Mouse (Mus musculus) liver, embryonic 15.5 days (tissue): ENCODE results near the gene Keap1. TPM values are rescaled to one million over a fixed set of nuclear protein-coding genes. Genes with fewer than 3 reads are reported as not detected.

Experiments
- ATAC-seq: fragments of 200-750 bp; cut with Nextera tagmentation; 2 replicates; pipeline ENCODE4 v1.8.0; 2017; ENCODE audit warnings: moderate number of reproducible peaks, mild to moderate bottlenecking, moderate library complexity; ENCODE audit not compliant: insufficient read depth
- H3K27ac ChIP-seq: fragments of 300-500 bp; sonication (generic); replicated peaks from 2 replicates; pipeline ENCODE4 v1.5.1; 2015; ENCODE audit warnings: mild to moderate bottlenecking, inconsistent platforms
- H3K27me3 ChIP-seq: fragments of 300-500 bp; sonication (generic); 2 replicates; pipeline ENCODE4 v1.6.1; 2015; ENCODE audit warnings: mild to moderate bottlenecking, inconsistent platforms
- H3K36me3 ChIP-seq: fragments of 300-500 bp; sonication (generic); replicated peaks from 2 replicates; pipeline ENCODE4 v1.6.1; 2015; ENCODE audit warnings: moderate library complexity, mild to moderate bottlenecking, inconsistent platforms
- H3K4me1 ChIP-seq: fragments of 300-500 bp; sonication (generic); replicated peaks from 2 replicates; pipeline ENCODE4 v1.6.1; 2015; ENCODE audit warnings: inconsistent platforms
- H3K4me2 ChIP-seq: fragments of 300-500 bp; sonication (generic); 2 replicates; pipeline ENCODE4 v1.6.1; 2015; ENCODE audit warnings: moderate library complexity, mild to moderate bottlenecking, inconsistent platforms
- H3K4me3 ChIP-seq: fragments of 300-500 bp; sonication (generic); replicated peaks from 2 replicates; pipeline ENCODE4 v1.5.1; 2015; ENCODE audit warnings: mild to moderate bottlenecking, inconsistent platforms
- H3K9ac ChIP-seq: fragments of 300-500 bp; sonication (generic); 2 replicates; pipeline ENCODE4 v1.6.1; 2015; ENCODE audit warnings: moderate library complexity, mild to moderate bottlenecking, inconsistent platforms
- H3K9me3 ChIP-seq: fragments of 300-500 bp; sonication (generic); replicated peaks from 2 replicates; pipeline ENCODE4 v1.6.1; 2016; ENCODE audit warnings: inconsistent platforms
- WGBS: fragments of 180-500 bp; shearing (Covaris S2); methylation state at CpG from one replicate; pipeline ENCODE4 v1.1.7; 2015; ENCODE audit warnings: mixed read lengths; ENCODE audit not compliant: insufficient replicate concordance; 5-methylcytosine and 5-hydroxymethylcytosine counted together
- polyA plus RNA-seq: library from polyadenylated mRNA; unstranded; fragments of >200 nt; fragmentation: Nextera tagmentation; extraction: Ambion mirVana; gene quantifications from 2 replicates; pipeline ENCODE4 v1.2.1, GENCODE M21; 2015

Keap1 gene
- polyA plus RNA-seq: 27.9 and 30.5 TPM in 2 replicates

DNA sequence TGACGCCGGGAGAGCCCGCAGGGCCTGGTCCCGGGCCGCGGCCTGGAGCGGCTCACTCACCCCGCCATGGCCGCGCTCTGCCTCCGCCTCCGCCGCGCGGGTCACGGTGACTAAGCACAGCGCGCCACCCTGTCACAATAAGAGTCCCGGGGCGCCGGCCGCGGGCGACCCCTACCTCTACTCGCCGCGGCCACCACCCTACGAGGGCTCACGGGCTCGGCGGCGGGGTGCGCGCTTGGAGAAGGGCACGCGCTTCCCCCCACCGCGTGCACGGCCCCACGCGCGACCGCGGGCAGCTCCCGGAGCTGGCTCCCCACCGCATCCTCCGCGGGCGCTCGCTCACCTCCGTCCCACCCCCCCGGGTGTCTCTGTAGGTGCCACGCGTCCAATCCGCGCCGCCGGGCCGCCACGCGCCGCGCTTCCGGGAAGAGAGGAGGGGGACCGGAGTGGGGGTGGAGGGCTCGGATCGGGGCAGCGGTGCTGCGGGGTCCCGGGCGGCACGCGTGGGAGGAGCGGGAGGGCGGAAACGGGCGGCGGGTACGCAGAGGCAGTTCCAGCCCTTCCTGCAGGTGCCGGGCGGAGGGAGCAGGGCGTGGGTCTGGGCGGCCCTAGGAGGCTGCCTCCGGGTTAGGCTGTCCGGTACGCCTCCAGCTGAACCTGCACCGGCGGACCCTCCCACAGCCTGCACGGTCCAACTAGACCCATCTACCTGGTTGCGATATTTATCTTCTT lies at the start of gene Keap1:
TSS of gene Keap1 (minus strand) at position 629 of the 732 bp plus-strand sequence.
- H3K4me2 ChIP-seq: peak within 1 kb of the TSS; percentile 91
- peaks cover 25% of the 10 kb centered on the region for H3K27me3 ChIP-seq
- WGBS: under 1% methylated on average over 90 of the region's 90 CpGs
- peak within 1 kb of the TSS; percentile 96 for H3K9ac ChIP-seq
- ATAC-seq: peak; percentile 91
- H3K4me1 ChIP-seq: peaks cover 50% of the 10 kb centered on the region
- H3K9me3 ChIP-seq: no peaks in the 10 kb centered on the region
- H3K27ac ChIP-seq: peak within 1 kb of the TSS; percentile 97
- peaks cover 30% of the 10 kb centered on the region for H3K36me3 ChIP-seq
- H3K4me3 ChIP-seq: peak within 1 kb of the TSS; percentile 94

GRCm38 (mm10) chr9:21288404-21289336 lies 49.5 kb upstream of the Keap1 start:
- no peak for ATAC-seq
- Histone ChIP-seq H3K27ac (peak overlapping the region; percentile 96), H3K36me3 (peaks cover 42% of the 10 kb centered on the region), H3K9ac (peak overlapping the region; percentile 95), H3K27me3 (no peaks in the 10 kb centered on the region), H3K4me2 (peak overlapping the region; percentile 90), H3K4me1 (peaks cover 62% of the 10 kb centered on the region), H3K4me3 (peak overlapping the region; percentile 93), H3K9me3 (no peaks in the 10 kb centered on the region)
- 58% methylated on average over 13 of the region's 13 CpGs for WGBS

GRCm38 (mm10) chr9:21287571-21288402 lies 48.6 kb upstream of the Keap1 start, which contains the start of gene Kri1:
TSS of gene Kri1 (minus strand) at chr9:21287969.
- peak within 1 kb of the TSS; percentile 93 for H3K4me3 ChIP-seq
- WGBS: under 1% methylated on average over 59 of the region's 59 CpGs
- no peaks in the 10 kb centered on the region for H3K9me3 ChIP-seq
- peaks cover 61% of the 10 kb centered on the region for H3K4me1 ChIP-seq
- peaks cover 47% of the 10 kb centered on the region for H3K36me3 ChIP-seq
- ATAC-seq: peak; percentile 71
- H3K27ac ChIP-seq: peak within 1 kb of the TSS; percentile 96
- H3K27me3 ChIP-seq: no peaks in the 10 kb centered on the region
- H3K4me2 ChIP-seq: peak within 1 kb of the TSS; percentile 90
- H3K9ac ChIP-seq: peak within 1 kb of the TSS; percentile 95

- no peak for ATAC-seq
- H3K27me3 ChIP-seq: no peaks in the 10 kb centered on the region
- H3K4me2 ChIP-seq: peak overlapping the region; percentile 90
- 10% methylated on average over 3 of the region's 3 CpGs for WGBS
- H3K4me1 ChIP-seq: peaks cover 51% of the 10 kb centered on the region
- peaks cover 57% of the 10 kb centered on the region for H3K36me3 ChIP-seq
- H3K9ac ChIP-seq: peak overlapping the region; percentile 95
- no peaks in the 10 kb centered on the region for H3K9me3 ChIP-seq
- H3K4me3 ChIP-seq: peak overlapping the region; percentile 93
- peak overlapping the region; percentile 96 for H3K27ac ChIP-seq
Observed at GRCm38 (mm10) chr9:21286753-21287152, 47.6 kb upstream of the Keap1 start.

GRCm38 (mm10) chr9:21283994-21284393 lies 44.8 kb upstream of the Keap1 start:
- Histone ChIP-seq H3K4me2 (no peak overlapping the region), H3K4me3 (no peak overlapping the region), H3K9me3 (no peaks in the 10 kb centered on the region), H3K27ac (peak overlapping the region; percentile 39; the same call in 1 of the 2 replicates), H3K9ac (no peak overlapping the region), H3K4me1 (peaks cover 50% of the 10 kb centered on the region), H3K36me3 (peaks cover 78% of the 10 kb centered on the region), H3K27me3 (no peaks in the 10 kb centered on the region)
- WGBS: 76% methylated on average over 3 of the region's 3 CpGs
- no peak for ATAC-seq

- Histone ChIP-seq H3K4me1 (peaks cover 46% of the 10 kb centered on the region), H3K4me2 (no peak overlapping the region), H3K4me3 (no peak overlapping the region), H3K36me3 (peaks cover 78% of the 10 kb centered on the region), H3K27ac (no peak overlapping the region; the same call in 1 of the 2 replicates), H3K9ac (no peak overlapping the region), H3K9me3 (no peaks in the 10 kb centered on the region), H3K27me3 (no peaks in the 10 kb centered on the region)
- 83% methylated on average over 5 of the region's 5 CpGs for WGBS
- no peak for ATAC-seq
Observed at GRCm38 (mm10) chr9:21283591-21283990, 44.4 kb upstream of the Keap1 start.

GRCm38 (mm10) chr9:21277776-21278175 lies 38.6 kb upstream of the Keap1 start:
- H3K4me1 ChIP-seq: peaks cover 54% of the 10 kb centered on the region
- no peak for ATAC-seq
- 0 out of 2 replicates have a peak overlapping the region, but pooled peaks have one; percentile 15 for H3K27ac ChIP-seq
- H3K4me2 ChIP-seq: no peak overlapping the region
- H3K9ac ChIP-seq: no peak overlapping the region
- H3K4me3 ChIP-seq: no peak overlapping the region
- H3K36me3 ChIP-seq: peaks cover 100% of the 10 kb centered on the region
- H3K9me3 ChIP-seq: no peaks in the 10 kb centered on the region
- 85% methylated on average over 5 of the region's 5 CpGs for WGBS
- no peaks in the 10 kb centered on the region for H3K27me3 ChIP-seq

DNA sequence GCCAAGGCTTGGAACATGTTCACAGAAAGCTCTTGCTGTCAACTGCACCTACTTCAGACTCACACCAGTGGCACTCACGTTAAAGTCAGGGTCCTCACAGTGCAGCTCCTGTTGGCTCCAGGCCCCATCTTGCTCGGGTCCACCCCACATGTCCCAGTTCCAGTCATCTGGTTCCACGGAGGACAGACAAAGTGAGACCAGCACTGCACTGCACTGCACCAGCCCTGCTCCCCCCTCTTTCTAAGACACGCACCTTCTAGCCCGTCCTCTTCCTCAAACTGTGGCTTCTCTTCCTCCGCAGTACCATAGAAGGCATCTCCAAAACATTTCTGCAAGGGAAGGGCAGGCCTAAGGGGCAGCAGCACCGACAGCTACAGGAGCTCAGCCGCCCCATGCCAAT lies 37.1 kb upstream of the Keap1 start:
- Histone ChIP-seq H3K27ac (no peak overlapping the region), H3K9me3 (no peaks in the 10 kb centered on the region), H3K4me2 (no peak overlapping the region), H3K4me3 (no peak overlapping the region), H3K9ac (no peak overlapping the region), H3K27me3 (no peaks in the 10 kb centered on the region), H3K4me1 (peaks cover 54% of the 10 kb centered on the region), H3K36me3 (peaks cover 100% of the 10 kb centered on the region)
- 80% methylated on average over 8 of the region's 8 CpGs for WGBS
- no peak for ATAC-seq

DNA sequence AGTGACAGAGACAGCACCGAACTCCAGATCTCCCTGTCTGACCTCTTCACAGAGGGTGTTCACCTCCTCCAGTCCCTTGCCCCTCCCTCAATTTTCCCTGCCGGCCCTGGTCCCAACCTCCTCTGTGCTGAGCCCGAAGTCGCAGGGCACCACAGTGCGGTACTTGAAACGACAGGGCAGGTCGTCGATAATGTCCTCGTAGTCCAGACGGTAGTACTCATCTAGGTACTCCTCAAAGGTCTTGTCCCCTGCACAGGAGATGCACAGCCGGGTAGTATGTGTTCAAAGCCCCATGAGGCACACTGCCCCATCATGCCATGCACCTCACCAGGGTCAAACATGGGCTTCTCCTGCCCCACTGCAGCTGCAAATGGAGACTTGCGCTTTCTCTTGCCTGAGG lies 36.6 kb upstream of the Keap1 start:
- Histone ChIP-seq H3K4me1 (peaks cover 54% of the 10 kb centered on the region), H3K27me3 (no peaks in the 10 kb centered on the region), H3K4me3 (no peak overlapping the region), H3K4me2 (no peak overlapping the region), H3K27ac (peak overlapping the region; percentile 35; the same call in 1 of the 2 replicates), H3K36me3 (peaks cover 100% of the 10 kb centered on the region), H3K9me3 (no peaks in the 10 kb centered on the region), H3K9ac (no peak overlapping the region)
- 91% methylated on average over 12 of the region's 12 CpGs for WGBS
- ATAC-seq: no peak

DNA sequence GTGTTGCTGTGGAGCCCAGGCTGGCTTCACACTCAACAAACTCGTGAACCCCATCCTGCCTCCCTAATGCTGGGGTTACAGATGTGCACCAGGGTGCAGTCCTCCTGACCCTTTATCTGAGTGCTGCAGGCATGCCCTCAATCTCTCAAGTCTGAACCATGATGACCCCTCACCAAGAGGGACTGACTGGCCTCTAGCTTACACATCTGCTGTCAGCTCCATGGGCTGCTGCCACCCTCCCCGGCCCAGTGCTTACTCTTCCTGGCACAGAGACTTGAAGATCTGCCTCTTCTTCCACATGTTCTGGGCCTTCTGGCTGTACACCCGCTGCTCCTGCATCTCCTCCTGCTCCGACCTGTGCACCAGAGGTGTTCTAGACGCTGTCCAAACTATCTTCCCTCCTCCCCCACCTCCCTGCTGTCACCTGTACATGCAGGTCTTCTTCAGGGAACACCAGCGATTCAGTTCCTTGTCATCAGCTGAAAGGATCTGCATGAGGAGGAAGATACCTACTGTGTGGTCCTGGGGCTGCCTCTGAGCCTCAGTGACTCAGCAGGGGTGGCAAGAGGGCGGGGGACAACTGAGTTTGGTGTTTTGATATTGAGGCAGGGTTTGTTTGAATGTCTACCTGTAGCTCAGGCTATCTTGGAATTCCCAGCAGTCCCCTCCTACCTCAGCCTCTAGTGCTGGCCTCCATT lies 36.0 kb upstream of the Keap1 start:
- no peak overlapping the region for H3K9ac ChIP-seq
- H3K27me3 ChIP-seq: no peaks in the 10 kb centered on the region
- no peak overlapping the region for H3K4me3 ChIP-seq
- no peak overlapping the region for H3K4me2 ChIP-seq
- H3K36me3 ChIP-seq: peaks cover 100% of the 10 kb centered on the region
- H3K4me1 ChIP-seq: peaks cover 54% of the 10 kb centered on the region
- WGBS: 58% methylated on average over 7 of the region's 7 CpGs
- ATAC-seq: peak; percentile 43
- no peaks in the 10 kb centered on the region for H3K9me3 ChIP-seq
- H3K27ac ChIP-seq: peak overlapping the region; percentile 35
